Mouse (Mus musculus) spleen, embryonic (tissue): Measurements from ENCODE around the gene Hoxc10.

Source experiments
- CTCF ChIA-PET: fragments of 350-600 bp; sonication (Branson Sonifier 250); formaldehyde crosslinking; loops from one replicate; lab custom pipeline; 2022; lab: Charles Lee

The Hoxc10 gene

GRCm38 (mm10) chr15:102966776-102967311 is at the start of gene Hoxc10:
Hoxc10 (plus strand) TSS chr15:102966796.
- CTCF ChIA-PET = interaction anchor here (0.6 to 1.1 kb wide), 3 partner anchors 16 to 342 kb away, joined by 4 to 9 read pairs (median 7); no protein-coding TSS in a partner anchor

- CTCF ChIA-PET = no interaction called here
Observed at GRCm38 (mm10) chr15:102917972-102918572, 48.5 kb upstream of the Hoxc10 start.

GRCm38 (mm10) chr15:102918611-102919265 is 47.9 kb upstream of the Hoxc10 start:
- CTCF ChIA-PET = no interaction called here

GRCm38 (mm10) chr15:102919336-102920180 is 47.0 kb upstream of the Hoxc10 start:
- CTCF ChIA-PET = no interaction called here

GRCm38 (mm10) chr15:102920619-102921018 is 46.0 kb upstream of the Hoxc10 start:
- CTCF ChIA-PET = no interaction called here

GRCm38 (mm10) chr15:102921053-102922011 is 45.3 kb upstream of the Hoxc10 start, which contains the start of gene Hoxc13:
Hoxc13 (plus strand) TSS chr15:102921103.
- CTCF ChIA-PET = no interaction called here

GRCm38 (mm10) chr15:102922012-102922362 is 44.6 kb upstream of the Hoxc10 start:
- CTCF ChIA-PET = no interaction called here

GRCm38 (mm10) chr15:102922636-102923500 is 43.7 kb upstream of the Hoxc10 start:
- CTCF ChIA-PET = no interaction called here

GRCm38 (mm10) chr15:102927032-102927645 is 39.5 kb upstream of the Hoxc10 start:
- CTCF ChIA-PET = interaction anchor here (0.6 kb wide), 1 partner anchor 23 kb away, joined by 3 read pairs; no protein-coding TSS in a partner anchor

GRCm38 (mm10) chr15:102931706-102932358 is 34.8 kb upstream of the Hoxc10 start:
- CTCF ChIA-PET = no interaction called here

GRCm38 (mm10) chr15:102934438-102934837 is 32.2 kb upstream of the Hoxc10 start:
- CTCF ChIA-PET = no interaction called here

- CTCF ChIA-PET = no interaction called here
Observed at GRCm38 (mm10) chr15:102934897-102935296, 31.7 kb upstream of the Hoxc10 start.

GRCm38 (mm10) chr15:102936279-102936972 is 30.2 kb upstream of the Hoxc10 start, which contains the start of gene Hoxc12:
Hoxc12 (plus strand) TSS chr15:102936757.
- CTCF ChIA-PET = interaction anchor here (0.6 kb wide), 1 partner anchor 345 kb away, joined by 9 read pairs; no protein-coding TSS in a partner anchor

- CTCF ChIA-PET = no interaction called here
Observed at GRCm38 (mm10) chr15:102937036-102937666, 29.4 kb upstream of the Hoxc10 start.

GRCm38 (mm10) chr15:102939256-102940155 is 27.1 kb upstream of the Hoxc10 start:
- CTCF ChIA-PET = no interaction called here

GRCm38 (mm10) chr15:102942739-102943467 is 23.7 kb upstream of the Hoxc10 start:
- CTCF ChIA-PET = no interaction called here
